Mouse (Mus musculus) yolk sac, embryonic 10.5 days (tissue): ENCODE results near the gene Vgll4.

Experiments
- DNase-seq: peaks from one replicate; pipeline ENCODE4 v3.0.0-alpha.2; 2017; ENCODE audit warnings: low spot score

The Vgll4 gene

DNA sequence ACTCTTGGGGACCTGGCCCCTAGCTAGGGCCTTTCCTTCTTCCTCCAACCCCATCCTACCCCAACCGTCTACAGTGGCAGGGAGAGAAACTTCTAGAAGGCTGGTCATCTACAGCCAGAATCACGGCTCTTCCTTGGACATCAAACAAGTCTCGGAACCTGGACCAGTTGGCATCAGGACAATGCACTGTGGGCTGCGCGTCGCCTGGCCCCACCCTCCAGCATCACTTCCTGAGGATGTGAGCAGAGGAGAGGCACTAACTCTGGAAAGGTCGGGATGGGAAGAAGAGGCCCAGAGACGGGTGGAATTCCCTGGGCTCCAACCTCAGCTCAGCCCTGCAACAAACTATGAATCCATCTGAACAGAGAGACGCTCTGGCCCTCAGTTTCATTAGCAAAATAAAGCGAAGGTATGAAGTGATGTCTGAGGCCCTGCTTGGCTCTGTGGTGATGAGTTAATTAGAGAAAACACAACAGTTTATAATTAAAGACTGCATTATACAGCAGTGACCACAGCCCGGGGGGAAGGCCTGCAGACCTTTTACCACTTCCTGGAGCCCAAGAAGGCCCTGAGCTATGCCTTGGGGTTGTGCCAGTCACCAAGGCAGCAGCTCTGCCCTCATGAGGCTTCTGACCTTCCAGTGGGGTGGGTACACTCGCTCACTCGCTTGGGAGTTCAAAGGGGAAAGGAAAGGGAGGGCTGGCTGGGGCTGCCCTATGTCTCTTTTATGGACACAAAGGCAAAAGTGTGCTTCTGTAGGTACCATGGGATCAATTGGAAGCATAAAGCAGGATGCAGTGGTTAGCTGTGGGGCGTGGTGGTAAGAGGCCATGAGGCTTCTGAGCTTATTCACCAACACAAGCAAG lies 51.8 kb downstream of the Vgll4 start:
- no peak for DNase-seq

DNA sequence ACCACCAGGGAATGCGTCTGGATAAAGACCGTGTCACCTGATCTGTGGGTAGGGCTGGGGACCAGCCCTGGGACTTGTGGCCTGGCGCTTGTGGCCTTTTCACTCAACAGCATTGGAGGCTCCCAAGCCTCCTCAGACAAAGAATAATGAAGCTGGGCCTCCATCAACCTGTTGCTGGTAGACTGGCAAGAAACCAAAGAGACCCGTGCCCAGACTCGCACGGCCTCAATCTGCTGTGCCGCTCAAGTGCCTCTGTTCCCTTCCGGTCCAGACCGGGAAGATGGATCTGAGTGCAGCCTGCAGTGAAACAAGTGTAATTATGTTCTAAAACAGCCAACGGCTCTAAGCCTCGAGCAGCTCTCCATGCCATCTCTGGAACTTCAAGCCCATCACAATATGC lies 52.7 kb downstream of the Vgll4 start:
- no peak for DNase-seq

- no peak for DNase-seq
Observed at GRCm38 (mm10) chr6:114916715-114916992, 53.1 kb downstream of the Vgll4 start.

DNA sequence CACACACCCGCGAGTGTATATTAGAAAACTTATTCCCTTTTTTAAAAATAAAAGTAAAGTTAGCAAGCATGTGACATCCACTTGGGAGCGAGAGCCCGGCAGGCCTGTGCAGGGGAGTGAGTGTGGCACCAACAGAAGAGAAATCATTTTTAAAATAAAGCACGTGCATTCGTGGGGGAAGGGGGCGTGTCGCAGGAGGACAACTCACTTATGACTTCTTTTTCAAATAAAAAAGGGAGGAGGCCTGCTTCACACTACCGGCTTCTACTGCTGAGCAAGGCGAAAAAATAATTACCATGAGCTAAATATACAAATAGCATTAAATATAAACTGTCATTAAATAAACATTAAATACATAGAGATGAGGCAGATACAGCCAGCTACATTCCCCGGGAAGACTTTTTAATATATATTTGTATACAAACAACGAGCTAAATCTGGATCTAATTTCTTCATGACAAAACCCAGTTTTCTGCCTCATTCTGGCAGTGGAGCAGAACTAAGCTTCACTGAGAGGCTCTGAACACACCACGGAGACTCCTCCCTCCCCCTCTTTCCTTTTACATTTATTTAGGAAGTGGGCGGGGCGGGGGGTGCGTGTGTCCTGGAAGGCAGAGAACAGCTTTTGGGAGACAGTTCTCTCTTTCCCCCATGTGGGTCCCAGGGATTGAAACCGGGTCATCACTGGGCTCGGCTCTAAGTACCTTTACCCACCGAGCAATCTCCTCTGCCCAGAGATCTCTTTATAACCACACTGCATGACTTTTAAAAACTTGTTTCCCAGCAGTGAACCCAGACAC lies 53.7 kb downstream of the Vgll4 start:
- no peak for DNase-seq

DNA sequence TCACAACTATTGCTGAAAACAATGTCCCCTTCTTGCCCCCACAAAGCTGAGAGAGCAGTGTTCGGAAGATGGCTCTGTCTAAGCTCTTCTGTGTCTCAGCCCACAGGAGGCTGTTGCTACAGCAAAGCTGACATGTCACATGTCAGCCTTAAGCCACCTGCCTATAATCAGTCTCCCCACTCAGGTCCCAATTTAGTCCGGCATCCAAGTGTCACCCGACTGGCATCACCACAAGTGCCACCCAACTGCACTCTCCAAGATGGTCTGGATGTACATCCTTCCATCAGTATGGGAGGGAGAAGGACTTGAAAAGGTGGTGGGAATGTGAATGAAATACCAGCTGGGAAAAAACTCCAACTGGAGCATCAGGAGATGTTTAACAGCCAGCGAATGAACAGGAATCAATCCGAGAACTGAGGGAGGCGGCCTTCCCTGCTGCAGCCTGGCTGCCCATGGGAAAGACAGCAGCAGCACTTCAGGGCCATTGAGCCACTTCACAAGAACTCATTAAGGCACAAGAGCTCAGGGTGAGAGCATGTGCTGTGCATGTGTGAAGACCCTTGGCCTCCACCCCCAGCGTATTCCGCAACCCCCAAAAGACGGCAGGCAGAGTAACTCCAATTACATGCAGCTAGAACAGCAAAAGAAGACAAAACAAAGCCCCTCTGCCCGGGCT lies 55.6 kb downstream of the Vgll4 start:
- no peak for DNase-seq

- DNase-seq: no peak
Observed at GRCm38 (mm10) chr6:114913142-114913541, 56.7 kb downstream of the Vgll4 start.

GRCm38 (mm10) chr6:114911540-114911939 lies 58.3 kb downstream of the Vgll4 start:
- DNase-seq: no peak

DNA sequence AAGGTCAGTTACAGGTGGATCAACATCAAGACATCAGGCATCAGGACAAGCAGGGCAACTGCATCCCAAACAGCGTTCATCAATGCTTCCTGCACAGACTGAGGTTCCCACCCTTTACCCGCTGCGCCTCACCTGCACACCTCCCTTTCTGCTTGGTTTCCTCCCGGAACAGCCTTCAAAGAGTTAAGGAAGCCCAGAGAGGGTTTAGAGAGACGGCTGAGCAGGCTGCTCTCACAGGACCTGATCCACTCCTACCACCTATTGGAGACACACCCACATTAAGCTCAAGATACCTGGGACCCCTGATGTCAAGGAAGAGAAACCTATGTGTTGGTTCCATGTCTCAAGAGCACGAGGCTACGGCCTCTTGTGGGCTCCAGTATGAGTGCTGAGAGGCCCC lies 60.0 kb downstream of the Vgll4 start:
- no peak for DNase-seq

- DNase-seq: no peak
Observed at GRCm38 (mm10) chr6:114907459-114907858, 62.3 kb downstream of the Vgll4 start.

DNA sequence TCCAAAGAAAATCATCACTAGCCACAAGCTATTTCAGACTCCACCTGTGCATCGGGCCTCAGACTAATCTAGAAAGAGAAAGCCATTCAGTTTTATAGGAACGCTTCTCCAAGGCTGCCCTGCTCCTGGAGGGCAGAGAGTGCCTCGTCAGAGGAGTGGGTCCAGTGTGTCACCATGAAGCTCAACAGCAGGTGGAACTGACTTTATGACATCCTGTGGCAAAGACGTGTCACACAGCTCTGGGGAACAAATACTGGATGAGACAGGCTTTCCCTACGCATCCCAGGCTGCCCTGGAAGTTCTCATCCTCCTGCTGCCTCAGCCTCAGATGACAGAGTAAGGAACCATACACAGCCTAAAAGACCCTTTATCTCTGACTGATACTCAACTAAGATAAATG lies 63.6 kb downstream of the Vgll4 start:
- DNase-seq: no peak

DNA sequence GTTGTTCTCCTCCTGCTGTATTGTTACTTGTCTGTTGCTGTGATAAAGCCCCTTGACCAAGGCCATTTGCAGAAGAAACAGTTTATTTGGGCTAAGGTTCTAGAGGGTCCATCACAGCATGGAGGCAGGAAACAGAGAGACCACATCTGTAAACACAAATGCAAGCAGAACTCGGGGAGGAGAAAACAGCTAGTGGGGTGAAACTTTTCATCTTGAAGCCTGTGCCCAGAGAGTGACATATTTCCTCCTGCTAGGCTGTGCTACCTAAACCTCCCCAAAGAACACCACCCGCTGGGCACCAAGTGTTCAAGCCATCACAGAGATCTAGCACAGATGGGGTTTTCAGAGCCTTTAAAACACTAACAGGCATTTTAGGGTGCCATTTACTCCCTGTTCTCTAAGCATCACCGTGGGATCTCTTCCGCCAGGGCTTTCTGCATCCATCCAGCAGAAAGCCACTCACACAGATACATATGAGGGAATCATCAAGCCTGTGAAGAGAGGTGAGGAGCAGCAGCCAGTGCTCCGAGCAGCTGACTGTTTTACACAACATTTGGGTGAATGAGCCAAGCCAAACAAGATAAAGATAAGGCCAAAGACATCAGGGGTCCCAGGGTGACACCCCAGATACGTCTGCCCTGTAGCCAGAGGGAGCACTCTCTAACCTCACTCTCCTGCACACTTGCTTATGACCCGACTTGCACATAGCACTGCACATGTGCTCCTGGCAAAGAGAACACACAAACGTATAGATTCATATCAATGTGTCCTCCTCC lies 64.4 kb downstream of the Vgll4 start:
- no peak for DNase-seq

- DNase-seq: no peak
Observed at GRCm38 (mm10) chr6:114904818-114905217, 65.0 kb downstream of the Vgll4 start.

GRCm38 (mm10) chr6:114904233-114904632 lies 65.6 kb downstream of the Vgll4 start:
- no peak for DNase-seq

DNA sequence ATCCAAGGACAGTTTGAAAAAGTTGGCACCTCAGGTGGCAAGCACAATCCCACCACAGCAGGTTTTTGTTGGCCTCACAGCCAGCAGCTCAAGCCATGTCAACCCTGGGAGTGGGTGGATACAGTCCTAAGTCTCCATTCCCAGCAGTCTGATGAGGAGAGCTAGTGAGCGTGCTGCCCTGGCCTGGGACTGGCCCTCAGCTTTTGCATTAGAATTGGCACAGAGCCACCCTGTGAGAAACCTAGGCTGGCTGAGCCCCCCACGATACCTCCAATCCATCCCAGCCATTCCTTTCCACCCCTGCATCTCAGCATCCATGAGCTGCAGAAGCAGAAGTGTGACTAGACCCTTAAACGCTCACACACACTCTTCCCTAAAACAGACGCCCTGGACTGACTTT lies 67.9 kb downstream of the Vgll4 start:
- DNase-seq: no peak

DNA sequence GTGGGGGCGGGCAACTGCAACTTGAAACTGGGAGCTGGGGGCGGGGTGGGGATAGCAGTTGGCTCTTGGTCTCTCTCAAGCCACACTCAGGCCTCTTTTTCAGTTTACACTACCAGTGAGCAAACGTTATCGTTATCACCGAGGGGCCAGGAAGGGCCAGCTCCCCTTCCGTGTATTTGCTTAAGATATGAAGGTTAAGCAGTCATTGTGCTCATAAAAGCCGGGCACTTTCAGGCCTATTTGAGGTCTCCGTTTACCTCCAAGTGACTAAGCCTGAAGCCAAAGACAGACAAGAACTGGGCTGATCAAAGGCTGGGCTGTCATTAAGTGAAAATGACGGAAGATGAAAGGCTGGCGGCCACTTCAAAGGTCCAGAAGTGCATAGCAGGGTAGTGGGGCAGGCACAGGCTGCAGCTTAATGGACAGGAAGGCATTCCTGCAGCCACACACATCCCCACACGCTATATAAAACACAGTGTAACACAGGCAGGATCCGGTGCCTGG lies 68.4 kb downstream of the Vgll4 start:
- DNase-seq: peak; percentile 85

GRCm38 (mm10) chr6:114900194-114900593 lies 69.6 kb downstream of the Vgll4 start:
- no peak for DNase-seq

DNA sequence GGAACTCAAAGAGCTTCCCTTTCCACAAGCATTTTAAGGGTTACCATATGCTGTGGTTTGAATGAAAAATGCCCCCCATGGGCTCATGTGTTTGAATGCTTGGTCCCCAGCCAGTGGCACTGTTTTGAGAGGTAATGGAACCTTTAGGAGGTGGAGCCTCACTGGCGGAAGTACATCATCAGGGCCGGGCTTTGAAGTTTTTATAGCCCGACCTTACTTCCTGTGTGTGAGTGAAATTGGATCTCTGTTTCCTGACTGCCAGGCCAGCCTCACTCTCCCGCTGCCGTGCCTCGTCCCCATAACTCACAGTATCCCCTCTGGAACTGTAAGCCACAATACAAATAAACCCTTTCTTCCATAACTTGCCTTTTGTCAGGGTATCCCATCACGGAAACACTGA lies 70.1 kb downstream of the Vgll4 start:
- no peak for DNase-seq

DNA sequence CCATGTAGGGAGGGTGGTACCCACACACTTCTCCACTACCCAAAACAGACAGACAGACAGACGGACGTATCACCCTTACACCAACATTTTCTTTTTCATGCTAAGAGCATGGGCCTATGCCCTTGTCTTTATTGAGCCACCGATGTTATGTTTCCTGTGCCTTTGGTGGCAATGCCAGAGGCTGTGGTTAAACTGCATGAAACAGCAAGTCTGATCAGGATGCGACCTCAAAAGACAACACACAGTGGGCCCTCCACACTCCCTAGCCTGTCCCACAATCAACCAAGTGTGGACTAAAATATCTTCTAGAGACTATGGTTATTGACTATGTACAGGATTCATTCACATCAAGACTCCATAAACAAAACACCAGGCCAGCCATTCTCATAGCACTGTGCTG lies 70.8 kb downstream of the Vgll4 start:
- DNase-seq: no peak

GRCm38 (mm10) chr6:114896281-114896680 lies 73.5 kb downstream of the Vgll4 start:
- no peak for DNase-seq

DNA sequence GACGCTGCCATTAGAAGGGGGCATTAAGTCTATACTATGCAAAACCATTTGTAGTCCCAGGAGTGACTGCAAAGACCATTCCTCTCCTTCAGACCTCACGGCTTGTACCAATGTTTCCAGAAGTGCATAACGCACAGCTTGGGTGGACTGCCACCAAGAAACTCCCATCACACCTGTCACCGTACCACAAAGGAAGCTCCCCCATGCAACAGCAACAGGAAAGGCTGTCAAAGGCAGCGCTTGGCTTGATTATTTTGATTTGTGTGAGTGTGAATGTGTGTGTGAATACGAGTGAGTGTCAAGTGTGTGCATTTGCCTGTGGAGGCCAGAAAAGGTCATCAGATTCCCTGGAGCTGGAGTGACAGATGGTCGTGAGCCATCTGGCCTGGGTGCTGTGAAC lies 74.6 kb downstream of the Vgll4 start:
- DNase-seq: no peak

- no peak for DNase-seq
Observed at GRCm38 (mm10) chr6:114894548-114895106, 75.2 kb downstream of the Vgll4 start.
